Mouse (Mus musculus): Measurements from ENCODE around the gene Aldh3b3.

The Aldh3b3 gene

GRCm38 (mm10) chr19:4003641-4004040 lies 45.2 kb downstream of the Aldh3b3 start:
- DNase-seq: no peak

GRCm38 (mm10) chr19:4004331-4004730 lies 45.9 kb downstream of the Aldh3b3 start:
- no peak for DNase-seq

GRCm38 (mm10) chr19:4005091-4005490 lies 46.6 kb downstream of the Aldh3b3 start:
- no peak for DNase-seq

GRCm38 (mm10) chr19:4005971-4006370 lies 47.5 kb downstream of the Aldh3b3 start:
- DNase-seq: no peak

GRCm38 (mm10) chr19:4011086-4011485 lies 52.6 kb downstream of the Aldh3b3 start:
- no peak for DNase-seq

- peak; percentile 96 for DNase-seq
Observed at GRCm38 (mm10) chr19:4012432-4013022, 54.1 kb downstream of the Aldh3b3 start, which contains the start of gene Ndufv1. Gene Ndufv1, minus strand, starts transcription at chr19:4012806.

GRCm38 (mm10) chr19:4013066-4013465 lies 54.6 kb downstream of the Aldh3b3 start:
- DNase-seq: no peak

- DNase-seq: no peak
Observed at GRCm38 (mm10) chr19:4014802-4015201, 56.4 kb downstream of the Aldh3b3 start.

- no peak for DNase-seq
Observed at GRCm38 (mm10) chr19:4015635-4016034, 57.2 kb downstream of the Aldh3b3 start.

GRCm38 (mm10) chr19:4017921-4018587 lies 59.6 kb downstream of the Aldh3b3 start:
- no peak for DNase-seq

- DNase-seq: peak; percentile 63
Observed at GRCm38 (mm10) chr19:4018743-4019583, 60.5 kb downstream of the Aldh3b3 start.
